Mouse (Mus musculus): ENCODE data around the gene Ifnl3. TPM values are rescaled to one million over a fixed set of nuclear protein-coding genes. Genes with fewer than 3 reads are reported as not detected.

The Ifnl3 gene
- total RNA-seq, 1 experiment from 2014 or later, result not detected

- ATAC-seq (ENCODE audit: extremely low read depth, insufficient number of reproducible peaks, low FRiP score, poor library complexity, severe bottlenecking), result no peak
Observed at GRCm38 (mm10) chr7:28545048-28545890, 22.6 kb downstream of the Ifnl3 start.

- ATAC-seq (ENCODE audit: extremely low read depth, insufficient number of reproducible peaks, low FRiP score, poor library complexity, severe bottlenecking), result no peak
Observed at GRCm38 (mm10) chr7:28545891-28546210, 23.2 kb downstream of the Ifnl3 start.

GRCm38 (mm10) chr7:28546649-28547048, 24.0 kb downstream of the Ifnl3 start:
- ATAC-seq (ENCODE audit: extremely low read depth, insufficient number of reproducible peaks, low FRiP score, poor library complexity, severe bottlenecking), result no peak

- ATAC-seq (ENCODE audit: extremely low read depth, insufficient number of reproducible peaks, low FRiP score, poor library complexity, severe bottlenecking), result no peak
Observed at GRCm38 (mm10) chr7:28547154-28547553, 24.5 kb downstream of the Ifnl3 start, which contains the start of gene Nccrp1. Gene Nccrp1 (minus strand): TSS chr7:28547254.

- ATAC-seq (ENCODE audit: extremely low read depth, insufficient number of reproducible peaks, low FRiP score, poor library complexity, severe bottlenecking), result peak; percentile 45; the same call in 1 of the 2 replicates
Observed at GRCm38 (mm10) chr7:28547628-28548027, 25.0 kb downstream of the Ifnl3 start.

GRCm38 (mm10) chr7:28553076-28553475, 30.4 kb downstream of the Ifnl3 start:
- no peak for ATAC-seq (ENCODE audit: extremely low read depth, insufficient number of reproducible peaks, low FRiP score, poor library complexity, severe bottlenecking)

- no peak for ATAC-seq (ENCODE audit: extremely low read depth, insufficient number of reproducible peaks, low FRiP score, poor library complexity, severe bottlenecking)
Observed at GRCm38 (mm10) chr7:28555939-28556535, 33.4 kb downstream of the Ifnl3 start.

GRCm38 (mm10) chr7:28557069-28557468, 34.4 kb downstream of the Ifnl3 start:
- no peak for ATAC-seq (ENCODE audit: extremely low read depth, insufficient number of reproducible peaks, low FRiP score, poor library complexity, severe bottlenecking)

GRCm38 (mm10) chr7:28557708-28558107, 35.1 kb downstream of the Ifnl3 start:
- ATAC-seq (ENCODE audit: extremely low read depth, insufficient number of reproducible peaks, low FRiP score, poor library complexity, severe bottlenecking), result no peak

GRCm38 (mm10) chr7:28558486-28558885, 35.9 kb downstream of the Ifnl3 start:
- ATAC-seq (ENCODE audit: extremely low read depth, insufficient number of reproducible peaks, low FRiP score, poor library complexity, severe bottlenecking), result no peak

- ATAC-seq (ENCODE audit: extremely low read depth, insufficient number of reproducible peaks, low FRiP score, poor library complexity, severe bottlenecking), result no peak
Observed at GRCm38 (mm10) chr7:28560856-28561255, 38.2 kb downstream of the Ifnl3 start.

- no peak for ATAC-seq (ENCODE audit: extremely low read depth, insufficient number of reproducible peaks, low FRiP score, poor library complexity, severe bottlenecking)
Observed at GRCm38 (mm10) chr7:28561967-28562366, 39.3 kb downstream of the Ifnl3 start.

- ATAC-seq (ENCODE audit: extremely low read depth, insufficient number of reproducible peaks, low FRiP score, poor library complexity, severe bottlenecking), result no peak
Observed at GRCm38 (mm10) chr7:28562371-28562770, 39.7 kb downstream of the Ifnl3 start.

- no peak for ATAC-seq (ENCODE audit: extremely low read depth, insufficient number of reproducible peaks, low FRiP score, poor library complexity, severe bottlenecking)
Observed at GRCm38 (mm10) chr7:28562951-28563350, 40.3 kb downstream of the Ifnl3 start.

GRCm38 (mm10) chr7:28565407-28565806, 42.8 kb downstream of the Ifnl3 start:
- no peak for ATAC-seq (ENCODE audit: extremely low read depth, insufficient number of reproducible peaks, low FRiP score, poor library complexity, severe bottlenecking)

- ATAC-seq (ENCODE audit: extremely low read depth, insufficient number of reproducible peaks, low FRiP score, poor library complexity, severe bottlenecking), result no peak
Observed at GRCm38 (mm10) chr7:28567539-28567938, 44.9 kb downstream of the Ifnl3 start.

GRCm38 (mm10) chr7:28568253-28568652, 45.6 kb downstream of the Ifnl3 start:
- peak; percentile 49 for ATAC-seq (ENCODE audit: extremely low read depth, insufficient number of reproducible peaks, low FRiP score, poor library complexity, severe bottlenecking)

- ATAC-seq (ENCODE audit: extremely low read depth, insufficient number of reproducible peaks, low FRiP score, poor library complexity, severe bottlenecking), result no peak
Observed at GRCm38 (mm10) chr7:28570291-28570981, 47.8 kb downstream of the Ifnl3 start.

- no peak for ATAC-seq (ENCODE audit: extremely low read depth, insufficient number of reproducible peaks, low FRiP score, poor library complexity, severe bottlenecking)
Observed at GRCm38 (mm10) chr7:28570982-28571682, 48.5 kb downstream of the Ifnl3 start.
